Mouse (Mus musculus) small intestine, adult 2 months (tissue): ENCODE data around the gene Eaf2.

Experiments used
- CTCF ChIP-seq: fragments of 200-500 bp; IDR thresholded peaks from 2 replicates; pipeline ENCODE4 v1.5.1; 2012; ENCODE audit warnings: low read depth, mild to moderate bottlenecking, control low read depth, inconsistent platforms, low read length, moderate library complexity, mixed read lengths; ENCODE audit not compliant: insufficient replicate concordance, insufficient read length; ENCODE audit errors: extremely low read depth
- POLR2A ChIP-seq: fragments of 200-500 bp; IDR thresholded peaks from 2 replicates; pipeline ENCODE4 v1.6.1; 2012; ENCODE audit warnings: low read depth, mild to moderate bottlenecking, control low read depth, inconsistent platforms, low read length, moderate library complexity

DNA sequence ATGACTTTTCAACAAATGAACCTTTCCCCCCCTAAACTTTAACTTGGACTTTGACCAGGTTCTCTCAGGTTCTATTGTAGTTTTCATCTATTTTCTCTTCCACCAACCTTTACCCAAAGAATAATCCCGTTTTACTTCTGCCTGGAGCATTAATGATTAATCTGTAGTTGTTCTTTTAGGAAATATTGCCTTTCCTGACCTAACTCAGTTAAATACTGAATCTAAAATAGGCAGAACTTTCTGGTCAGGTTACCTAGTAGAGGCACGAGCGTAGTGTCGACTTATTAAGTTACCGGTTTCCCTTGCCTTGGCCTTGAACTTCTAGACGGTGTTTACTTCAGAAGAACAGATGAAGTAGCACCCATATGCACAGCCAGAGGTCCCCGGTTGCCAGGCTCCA is 88.3 kb downstream of the Eaf2 start:
- TF ChIP-seq POLR2A (no peak), CTCF (no peak)
